Mouse (Mus musculus) limb, embryonic 15.5 days (tissue): Measurements from ENCODE around the gene Mageh1. TPM values are rescaled to one million over a fixed set of nuclear protein-coding genes. Genes with fewer than 3 reads are reported as not detected.

Experiments
- polyA plus RNA-seq: library from polyadenylated mRNA; unstranded; fragments of >200 nt; fragmentation: Nextera tagmentation; extraction: Ambion mirVana; gene quantifications from 2 replicates; pipeline ENCODE4 v1.2.1, GENCODE M21; 2015

Mageh1 gene
- polyA plus RNA-seq, 1 experiment from 2014 or later = 65.5 TPM

Other genes starting within 250 kb of the Mageh1 start
- 1.0 and 1.1 TPM in 2 replicates for gene Usp51, start 31.1 kb downstream of the Mageh1 start, polyA plus RNA-seq
- gene Foxr2, start 81.2 kb upstream of the Mageh1 start, polyA plus RNA-seq = 0.09 TPM in 1 of 2 replicates, not detected in the other
- gene Rragb, start 102.4 kb upstream of the Mageh1 start, polyA plus RNA-seq = 1.5 and 1.8 TPM in 2 replicates
- 1.6 and 1.7 TPM in 2 replicates for gene Klf8, start 199.9 kb upstream of the Mageh1 start, polyA plus RNA-seq